12 mouse cellular contexts compared by ENCODE assay signal in the genomic region with DNA sequence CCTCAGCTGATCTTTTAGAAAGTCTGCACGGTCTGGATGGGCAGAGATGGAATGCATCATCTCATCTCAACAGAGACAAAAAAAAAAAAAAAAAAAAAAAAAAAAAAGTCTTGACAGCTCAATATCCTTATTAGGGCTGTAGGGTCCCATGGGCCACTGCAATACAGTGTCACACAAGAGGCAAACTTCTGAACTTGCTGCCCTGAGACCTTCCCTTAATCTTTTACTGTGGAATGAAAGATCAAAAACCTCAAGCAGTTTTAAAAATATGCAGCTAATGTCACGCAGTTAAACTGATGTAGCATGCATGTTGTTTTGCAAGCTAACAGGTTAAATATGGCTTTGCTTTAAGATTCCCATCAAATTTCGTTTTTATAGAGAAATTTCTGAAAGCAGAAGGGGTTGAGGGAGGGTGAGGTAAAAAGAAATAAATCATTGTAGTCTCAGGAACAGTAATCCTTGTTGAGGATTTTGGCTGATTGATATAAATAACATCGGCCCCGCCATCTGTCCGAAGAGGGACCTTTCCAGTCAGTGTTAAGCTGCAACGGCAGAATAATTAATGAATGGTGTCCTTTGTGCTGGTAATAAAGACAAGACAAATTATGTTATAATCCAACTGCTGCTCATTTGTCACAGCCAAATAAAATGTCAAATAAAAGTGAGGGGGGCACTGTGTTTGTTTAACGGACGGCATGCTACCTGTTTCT.
DNase-seq lines count a peak whose midpoint lies in the region; ATAC-seq and TF ChIP-seq lines count a peak whose summit lies in the region.
"Had no signal": no experiment of that assay in that cellular context is flagged by ENCODE, and none has a peak within 500 bp of the region (broad histone marks: within the 10 kb centered on the region; RNA-seq: fewer than 3 reads in every experiment).

No protein-coding gene starts in this region.

- H3K27me3 ChIP-seq in limb, embryonic 12.5 days = no peaks in the 10 kb centered on the region
- H3K27me3 ChIP-seq in limb, embryonic 10.5 days (ENCODE audit: low read depth, poor library complexity, severe bottlenecking) = no peaks in the 10 kb centered on the region
- H3K27me3 ChIP-seq in forebrain, postnatal 0 days (ENCODE audit: insufficient read depth, low read length) = no peaks in the 10 kb centered on the region
- H3K27me3 ChIP-seq: embryonic facial prominence, embryonic 15.5 days; liver, embryonic 12.5 days had no signal

- WGBS in limb, embryonic 12.5 days = 41% methylated on average over 9 of the region's 9 CpGs
- WGBS in limb, embryonic 10.5 days = 46% methylated on average over 9 of the region's 9 CpGs
- WGBS in forebrain, postnatal 0 days = 17% methylated on average over 9 of the region's 9 CpGs

- peak overlapping the region; percentile 29 for H3K4me2 ChIP-seq in limb, embryonic 12.5 days
- no peak overlapping the region for H3K4me2 ChIP-seq in forebrain, postnatal 0 days (ENCODE audit: low read depth)
- H3K4me2 ChIP-seq: liver, embryonic 12.5 days had no signal

- peaks cover 13% of the 10 kb centered on the region for H3K4me1 ChIP-seq in limb, embryonic 12.5 days (replicated peaks)
- H3K4me1 ChIP-seq in limb, embryonic 10.5 days = peaks cover 13% of the 10 kb centered on the region
- peaks cover 21% of the 10 kb centered on the region for H3K4me1 ChIP-seq in forebrain, postnatal 0 days (ENCODE audit: insufficient read depth)

- H3K4me3 ChIP-seq in limb, embryonic 12.5 days (replicated peaks) = no peak overlapping the region
- H3K4me3 ChIP-seq in limb, embryonic 10.5 days = no peak overlapping the region
- H3K4me3 ChIP-seq in forebrain, postnatal 0 days (ENCODE audit: low read depth, low read length) = no peak overlapping the region
- H3K4me3 ChIP-seq: embryonic facial prominence, embryonic 15.5 days; liver, embryonic 12.5 days had no signal

- no peak overlapping the region for H3K9ac ChIP-seq in limb, embryonic 12.5 days (replicated peaks)
- no peak overlapping the region for H3K9ac ChIP-seq in forebrain, postnatal 0 days
- H3K9ac ChIP-seq: embryonic facial prominence, embryonic 15.5 days; liver, embryonic 12.5 days had no signal

- no peak for DNase-seq in limb, embryonic 10.5 days (ENCODE audit: low spot score)
- peak; percentile 57 for DNase-seq in forebrain, postnatal 0 days
- peak; percentile 37 to 60 for DNase-seq in kidney, postnatal 4 days
- peak; percentile 14 for DNase-seq in retina, postnatal 7 days (ENCODE audit: low read depth, low spot score)
- DNase-seq in urinary bladder, postnatal 14 days (ENCODE audit: low spot score) = no peak
- no peak for DNase-seq in adrenal gland, postnatal 25 days
- no peak for DNase-seq in lung, postnatal 25 days (ENCODE audit: low spot score)
- DNase-seq: adrenal gland, postnatal 36 days; heart, adult 18-20 months had no signal

- no peaks in the 10 kb centered on the region for H3K36me3 ChIP-seq in limb, embryonic 12.5 days
- H3K36me3 ChIP-seq in limb, embryonic 10.5 days = no peaks in the 10 kb centered on the region
- no peaks in the 10 kb centered on the region for H3K36me3 ChIP-seq in forebrain, postnatal 0 days (ENCODE audit: insufficient read depth)
- H3K36me3 ChIP-seq: embryonic facial prominence, embryonic 15.5 days; liver, embryonic 12.5 days had no signal

- no peak overlapping the region for H3K27ac ChIP-seq in limb, embryonic 12.5 days
- H3K27ac ChIP-seq in limb, embryonic 10.5 days = no peak overlapping the region
- H3K27ac ChIP-seq in forebrain, postnatal 0 days (ENCODE audit: low read depth, low read length) = peak overlapping the region; percentile 73
- H3K27ac ChIP-seq: embryonic facial prominence, embryonic 15.5 days; liver, embryonic 12.5 days had no signal

- ATAC-seq in limb, embryonic 12.5 days (ENCODE audit: insufficient number of reproducible peaks, insufficient read depth, low FRiP score, low TSS enrichment, low read depth) = no peak
- ATAC-seq in forebrain, postnatal 0 days = no peak
- ATAC-seq: liver, embryonic 12.5 days had no signal

- H3K9me3 ChIP-seq in limb, embryonic 12.5 days = no peaks in the 10 kb centered on the region
- H3K9me3 ChIP-seq in limb, embryonic 10.5 days (replicated peaks) = no peaks in the 10 kb centered on the region
- H3K9me3 ChIP-seq in forebrain, postnatal 0 days (ENCODE audit: low read length) = no peaks in the 10 kb centered on the region
- H3K9me3 ChIP-seq: embryonic facial prominence, embryonic 15.5 days; liver, embryonic 12.5 days had no signal

- no peak for TF ChIP-seq CTCF in forebrain, postnatal 0 days (IDR thresholded peaks at IDR 0.05; ENCODE audit: low read depth)

Comparison
In these comparisons a context has a peak if more than half of its experiments do, and no peak if none do; other contexts are left out.
1. DNase-seq: peak in forebrain, postnatal 0 days (single experiment), kidney, postnatal 4 days (2 of 2) and retina, postnatal 7 days (single experiment); none in limb, embryonic 10.5 days (single experiment), urinary bladder, postnatal 14 days (single experiment), adrenal gland, postnatal 25 days (single experiment) and lung, postnatal 25 days (single experiment).